Mouse (Mus musculus): ENCODE data around the gene Samd10. TPM values are rescaled to one million over a fixed set of nuclear protein-coding genes. Genes with fewer than 3 reads are reported as not detected.

Gene Samd10
- polyA plus RNA-seq, 1 experiment: 3.6 TPM

DNA sequence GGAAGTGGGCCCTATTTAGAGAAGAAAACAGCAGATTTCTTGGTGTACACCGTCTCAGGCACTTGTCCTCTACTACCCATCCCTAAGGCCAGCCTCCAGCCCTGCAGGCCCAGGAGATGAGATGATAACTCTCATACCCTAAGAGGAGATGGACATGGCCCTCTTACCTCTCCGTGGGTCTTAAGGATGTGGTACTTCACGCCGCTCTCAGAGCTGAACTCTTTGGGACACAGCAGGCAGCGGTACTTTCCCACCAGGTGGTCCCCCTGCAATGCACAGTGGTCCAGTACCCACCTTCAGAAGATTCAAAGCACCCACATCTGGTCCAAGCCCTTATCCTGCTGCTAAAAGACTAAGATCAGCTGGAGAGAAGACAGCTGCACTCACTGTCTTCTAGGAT is 13.5 kb downstream of the Samd10 start:
- no peaks in the 10 kb centered on the region for H3K4me1 ChIP-seq (ENCODE audit: control insufficient read depth, insufficient read depth, low read length)
- TF ChIP-seq CTCF (IDR thresholded peaks at IDR 0.05; ENCODE audit: borderline replicate concordance, insufficient read depth, low read length) (no peak), POLR2A (IDR thresholded peaks at IDR 0.05; ENCODE audit: low read depth, low read length) (no peak)
- no peak overlapping the region for H3K27ac ChIP-seq (ENCODE audit: insufficient read depth, low read length)
- no peak overlapping the region for H3K4me3 ChIP-seq (ENCODE audit: insufficient read depth, low read length)

DNA sequence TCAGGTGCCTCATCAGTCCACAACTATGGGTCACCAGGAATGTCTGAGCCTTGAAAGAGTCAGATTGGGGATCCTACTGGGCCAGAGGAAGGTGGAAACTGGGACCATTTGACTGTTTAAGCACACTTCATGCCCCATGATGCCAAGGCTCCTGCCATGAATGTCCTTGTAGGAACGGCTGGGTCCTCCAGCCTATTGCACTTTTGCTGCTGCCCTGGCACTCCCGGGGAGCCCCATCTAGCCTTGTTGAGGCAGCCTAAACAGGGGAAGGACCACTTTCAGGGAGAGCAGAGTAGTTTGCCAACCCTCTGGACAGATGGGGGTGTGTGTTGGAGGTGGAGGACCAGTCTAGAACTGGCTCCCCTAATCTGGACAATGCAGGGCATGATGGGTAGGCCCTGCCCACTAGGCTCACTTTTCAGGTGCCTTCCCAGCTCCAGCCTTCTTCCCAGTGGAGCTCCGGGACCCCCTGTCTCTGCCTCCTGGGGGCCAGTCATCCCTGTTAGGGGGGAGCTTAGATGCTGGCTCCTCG is 14.5 kb downstream of the Samd10 start, which contains the start of gene Uckl1:
Uckl1 (minus strand) TSS at position 482 of the 532 bp plus-strand sequence.
- TF ChIP-seq CTCF (IDR thresholded peaks at IDR 0.05; ENCODE audit: borderline replicate concordance, insufficient read depth, low read length) (no peak), POLR2A (IDR thresholded peaks at IDR 0.05; ENCODE audit: low read depth, low read length) (no peak)
- Histone ChIP-seq H3K4me1 (ENCODE audit: control insufficient read depth, insufficient read depth, low read length) (0 out of 2 replicates have a peak, but pooled peaks cover 5% of the 10 kb centered on the region), H3K27ac (ENCODE audit: insufficient read depth, low read length) (no peak within 1 kb of the TSS), H3K4me3 (ENCODE audit: insufficient read depth, low read length) (no peak within 1 kb of the TSS)

DNA sequence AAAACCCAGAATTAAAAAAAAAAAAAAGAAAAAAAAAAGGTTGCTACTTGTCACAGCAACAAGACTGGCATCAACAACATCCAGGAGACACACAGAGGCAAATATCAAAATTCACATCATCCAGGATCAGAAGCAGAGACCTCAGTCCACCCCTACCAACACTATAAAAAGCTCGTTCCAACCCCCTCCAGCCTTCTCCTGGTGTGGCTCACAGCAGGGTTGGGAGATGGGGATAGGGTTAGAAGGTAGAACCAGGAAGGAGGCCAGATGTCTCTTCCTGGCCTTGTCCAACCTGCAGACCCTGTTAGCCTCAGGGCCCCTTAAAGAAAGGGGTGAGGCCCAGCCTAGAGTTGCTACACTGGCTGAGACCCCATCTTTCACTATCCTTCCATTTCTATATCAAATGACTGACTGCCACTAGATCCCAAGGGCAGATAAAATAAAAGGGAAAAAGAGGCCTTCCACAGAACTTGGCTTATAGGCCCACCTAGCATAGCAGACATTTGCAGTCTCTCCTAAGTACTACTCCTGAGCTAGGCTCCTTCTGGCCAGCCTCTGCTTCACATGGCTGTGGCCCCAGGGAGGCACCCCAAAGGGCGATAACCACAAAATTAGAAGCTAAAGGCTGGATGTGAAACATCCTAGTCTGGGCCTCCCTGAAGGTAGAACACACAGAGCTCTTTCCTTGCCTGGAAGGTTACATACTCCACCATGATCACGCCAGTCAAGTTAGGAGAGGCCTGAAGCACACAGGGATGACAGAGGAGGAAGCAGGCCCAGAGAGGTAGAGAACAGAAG is 15.4 kb downstream of the Samd10 start:
- no peak overlapping the region for H3K4me3 ChIP-seq (ENCODE audit: insufficient read depth, low read length)
- H3K4me1 ChIP-seq (ENCODE audit: control insufficient read depth, insufficient read depth, low read length): 0 out of 2 replicates have a peak, but pooled peaks cover 5% of the 10 kb centered on the region
- TF ChIP-seq CTCF (IDR thresholded peaks at IDR 0.05; ENCODE audit: borderline replicate concordance, insufficient read depth, low read length) (no peak), POLR2A (IDR thresholded peaks at IDR 0.05; ENCODE audit: low read depth, low read length) (no peak)
- no peak overlapping the region for H3K27ac ChIP-seq (ENCODE audit: insufficient read depth, low read length)

DNA sequence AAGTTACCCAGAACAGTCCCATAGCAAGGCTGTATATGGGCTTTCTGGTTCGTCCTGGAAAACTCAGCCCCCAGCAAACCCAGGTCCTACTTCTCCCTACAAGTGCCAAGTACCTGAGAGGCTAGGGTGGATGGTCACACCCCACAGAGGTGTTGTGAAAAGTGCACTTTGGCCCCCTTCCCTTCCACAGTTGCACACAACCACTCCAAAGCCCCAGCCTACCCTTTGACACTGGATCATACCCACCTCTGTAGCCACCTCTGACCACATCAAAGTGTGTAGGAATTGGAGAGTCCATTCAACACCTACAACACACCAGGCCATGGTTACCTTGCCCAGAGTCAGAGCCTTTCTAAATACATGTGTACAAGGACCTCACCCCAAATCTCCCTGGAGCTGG is 16.1 kb downstream of the Samd10 start:
- no peak; the same call in 1 of the 2 replicates for TF ChIP-seq POLR2A (IDR thresholded peaks at IDR 0.05; ENCODE audit: low read depth, low read length)
- TF ChIP-seq CTCF (IDR thresholded peaks at IDR 0.05; ENCODE audit: borderline replicate concordance, insufficient read depth, low read length): no peak
- Histone ChIP-seq H3K27ac (ENCODE audit: insufficient read depth, low read length) (no peak overlapping the region), H3K4me1 (ENCODE audit: control insufficient read depth, insufficient read depth, low read length) (0 out of 2 replicates have a peak, but pooled peaks cover 5% of the 10 kb centered on the region), H3K4me3 (ENCODE audit: insufficient read depth, low read length) (no peak overlapping the region)

DNA sequence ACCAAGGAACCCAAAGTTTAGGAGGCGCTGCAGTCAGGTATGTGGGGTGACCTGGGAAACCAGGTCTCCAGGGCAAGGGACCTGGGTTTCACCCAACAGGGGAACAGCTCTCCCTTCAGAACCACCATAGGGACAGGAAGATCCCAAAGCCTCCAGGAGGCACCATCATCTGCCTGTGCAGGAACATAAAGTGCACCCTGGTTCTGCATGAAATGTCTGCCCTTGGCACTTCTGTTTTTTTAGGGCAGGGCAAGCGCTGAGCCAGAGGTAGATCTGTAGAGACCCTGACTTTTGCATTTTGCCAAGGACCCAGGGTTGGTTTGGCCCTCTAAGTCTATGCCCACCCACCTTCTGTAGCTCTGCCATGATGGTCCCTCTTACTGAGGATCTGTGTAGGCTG is 16.7 kb downstream of the Samd10 start:
- 0 out of 2 replicates have a peak, but pooled peaks cover 5% of the 10 kb centered on the region for H3K4me1 ChIP-seq (ENCODE audit: control insufficient read depth, insufficient read depth, low read length)
- TF ChIP-seq POLR2A (IDR thresholded peaks at IDR 0.05; ENCODE audit: low read depth, low read length) (no peak), CTCF (IDR thresholded peaks at IDR 0.05; ENCODE audit: borderline replicate concordance, insufficient read depth, low read length) (no peak)
- H3K27ac ChIP-seq (ENCODE audit: insufficient read depth, low read length): no peak overlapping the region
- H3K4me3 ChIP-seq (ENCODE audit: insufficient read depth, low read length): no peak overlapping the region

DNA sequence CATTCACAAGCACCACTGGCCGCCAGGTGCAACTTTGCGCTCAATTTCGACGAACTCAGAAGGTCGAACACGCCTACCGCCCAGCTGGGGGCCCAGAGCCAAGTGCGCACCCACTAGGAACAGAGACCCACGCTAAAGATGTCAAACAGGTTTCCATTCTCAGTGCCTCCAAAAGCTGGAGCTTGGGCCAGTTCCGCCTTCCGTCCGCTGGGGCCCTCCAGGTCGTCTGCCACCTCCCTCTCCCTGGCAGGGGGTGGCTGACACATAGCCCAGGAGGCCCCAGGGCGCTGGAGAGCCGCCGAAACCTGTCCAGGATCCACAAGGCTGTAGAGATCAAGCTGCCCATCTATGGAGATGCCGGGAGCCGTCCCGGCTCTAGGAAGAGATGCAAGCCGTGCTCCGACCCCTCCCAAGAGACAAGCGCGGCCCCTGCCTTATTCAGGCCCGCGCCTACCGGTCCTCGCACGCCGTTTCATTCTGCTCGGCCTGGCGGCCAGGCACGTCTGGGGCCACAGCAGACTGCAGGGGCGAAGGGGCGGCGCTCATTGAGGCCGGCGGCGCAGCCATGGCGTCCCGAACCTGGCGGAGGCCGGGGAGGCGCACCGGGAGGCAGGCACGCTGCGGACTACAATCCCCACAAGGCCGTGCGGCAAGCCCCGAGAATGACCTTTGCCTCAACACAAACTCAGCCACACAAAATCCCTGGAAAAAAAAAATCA is 17.5 kb downstream of the Samd10 start:
- TF ChIP-seq CTCF (IDR thresholded peaks at IDR 0.05; ENCODE audit: borderline replicate concordance, insufficient read depth, low read length) (no peak), POLR2A (IDR thresholded peaks at IDR 0.05; ENCODE audit: low read depth, low read length) (peak; percentile 71)
- H3K4me3 ChIP-seq (ENCODE audit: insufficient read depth, low read length): peak overlapping the region; percentile 67
- peak overlapping the region; percentile 92 for H3K27ac ChIP-seq (ENCODE audit: insufficient read depth, low read length)
- 0 out of 2 replicates have a peak, but pooled peaks cover 5% of the 10 kb centered on the region for H3K4me1 ChIP-seq (ENCODE audit: control insufficient read depth, insufficient read depth, low read length)

DNA sequence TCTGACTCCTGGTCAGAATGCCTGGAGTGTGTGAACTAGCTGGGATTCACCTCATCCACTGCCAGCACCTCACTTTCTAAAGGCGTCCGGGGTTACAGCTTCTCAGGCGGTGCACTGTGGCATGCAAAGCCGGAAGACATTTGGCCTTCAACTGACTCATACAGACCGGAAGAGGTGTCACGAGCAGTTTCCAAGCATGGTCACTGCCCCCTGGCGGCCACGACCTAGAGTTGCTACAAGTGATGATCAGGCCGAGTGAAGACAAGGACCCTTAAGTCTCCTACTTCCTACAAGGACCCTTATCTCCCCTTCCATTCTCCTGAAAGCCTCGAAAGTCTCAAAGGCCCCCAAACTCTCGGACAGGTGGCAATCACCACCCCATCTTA is 18.0 kb downstream of the Samd10 start:
- peak overlapping the region; percentile 67 for H3K4me3 ChIP-seq (ENCODE audit: insufficient read depth, low read length)
- TF ChIP-seq CTCF (IDR thresholded peaks at IDR 0.05; ENCODE audit: borderline replicate concordance, insufficient read depth, low read length) (peak; percentile 90; the same call in 1 of the 2 replicates), POLR2A (IDR thresholded peaks at IDR 0.05; ENCODE audit: low read depth, low read length) (peak; percentile 82)
- H3K4me1 ChIP-seq (ENCODE audit: control insufficient read depth, insufficient read depth, low read length): 0 out of 2 replicates have a peak, but pooled peaks cover 5% of the 10 kb centered on the region
- peak overlapping the region; percentile 92 for H3K27ac ChIP-seq (ENCODE audit: insufficient read depth, low read length)

DNA sequence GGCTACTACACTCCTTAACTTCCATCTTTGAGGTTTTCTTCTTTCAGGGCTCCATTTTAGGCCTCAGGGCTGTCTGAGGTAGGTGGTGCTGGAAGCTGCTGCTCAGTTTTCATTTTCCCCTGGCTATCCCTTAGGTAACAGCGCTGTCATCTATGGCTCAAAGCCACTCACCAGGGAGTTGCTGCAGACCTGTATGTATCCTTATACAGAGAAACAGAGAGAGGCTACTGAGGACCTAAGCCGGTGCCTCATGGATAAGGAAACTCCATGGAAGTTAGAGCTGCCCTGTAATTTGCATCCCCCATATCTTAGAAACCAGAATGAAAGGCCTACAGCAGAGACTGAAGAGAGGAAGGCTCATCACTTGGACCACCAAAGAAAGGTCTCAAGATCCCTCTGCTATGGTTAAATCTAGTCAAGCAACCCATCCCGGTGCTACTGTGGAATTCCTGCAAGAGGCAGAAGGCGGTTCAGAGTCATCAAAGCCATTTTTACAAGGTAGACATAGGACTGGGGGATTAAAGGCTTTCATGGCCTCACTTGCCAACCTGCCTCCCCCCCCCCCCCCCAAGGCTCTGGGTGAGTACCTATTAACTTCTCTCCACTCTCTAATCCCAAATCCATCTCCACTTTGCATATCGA is 18.8 kb downstream of the Samd10 start:
- Histone ChIP-seq H3K27ac (ENCODE audit: insufficient read depth, low read length) (peak overlapping the region; percentile 38), H3K4me3 (ENCODE audit: insufficient read depth, low read length) (peak overlapping the region; percentile 51), H3K4me1 (ENCODE audit: control insufficient read depth, insufficient read depth, low read length) (0 out of 2 replicates have a peak, but pooled peaks cover 5% of the 10 kb centered on the region)
- TF ChIP-seq POLR2A (IDR thresholded peaks at IDR 0.05; ENCODE audit: low read depth, low read length): no peak
- no peak for TF ChIP-seq CTCF (IDR thresholded peaks at IDR 0.05; ENCODE audit: borderline replicate concordance, insufficient read depth, low read length)

DNA sequence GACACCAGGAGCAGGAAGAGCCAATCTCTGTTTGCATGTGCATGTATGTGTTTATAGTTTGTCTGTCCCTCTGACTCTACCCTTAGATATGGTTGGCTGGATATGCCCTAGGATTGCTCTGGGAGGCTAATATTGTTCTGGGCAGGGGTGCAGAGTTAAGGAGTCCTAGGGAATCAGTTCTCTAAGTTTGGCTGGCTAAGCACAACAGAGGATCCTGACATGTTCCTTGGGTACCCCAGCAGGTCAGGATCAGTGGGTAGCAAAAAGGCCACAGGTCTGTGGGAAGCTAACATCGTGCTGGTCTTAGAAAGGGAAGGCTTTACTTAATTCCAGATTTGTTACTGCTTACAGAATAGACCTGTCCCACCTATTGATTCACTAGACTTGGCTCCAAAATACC is 19.3 kb downstream of the Samd10 start:
- TF ChIP-seq CTCF (IDR thresholded peaks at IDR 0.05; ENCODE audit: borderline replicate concordance, insufficient read depth, low read length) (no peak), POLR2A (IDR thresholded peaks at IDR 0.05; ENCODE audit: low read depth, low read length) (no peak)
- Histone ChIP-seq H3K4me3 (ENCODE audit: insufficient read depth, low read length) (no peak overlapping the region), H3K4me1 (ENCODE audit: control insufficient read depth, insufficient read depth, low read length) (0 out of 2 replicates have a peak, but pooled peaks cover 5% of the 10 kb centered on the region), H3K27ac (ENCODE audit: insufficient read depth, low read length) (no peak overlapping the region)
